Mouse (Mus musculus): ENCODE data around the gene Dhrs1.

The Dhrs1 gene

GRCm38 (mm10) chr14:55763166-55763565 lies 17.7 kb upstream of the Dhrs1 start:
- no peak for DNase-seq (ENCODE audit: low spot score in 2 of 2)

DNA sequence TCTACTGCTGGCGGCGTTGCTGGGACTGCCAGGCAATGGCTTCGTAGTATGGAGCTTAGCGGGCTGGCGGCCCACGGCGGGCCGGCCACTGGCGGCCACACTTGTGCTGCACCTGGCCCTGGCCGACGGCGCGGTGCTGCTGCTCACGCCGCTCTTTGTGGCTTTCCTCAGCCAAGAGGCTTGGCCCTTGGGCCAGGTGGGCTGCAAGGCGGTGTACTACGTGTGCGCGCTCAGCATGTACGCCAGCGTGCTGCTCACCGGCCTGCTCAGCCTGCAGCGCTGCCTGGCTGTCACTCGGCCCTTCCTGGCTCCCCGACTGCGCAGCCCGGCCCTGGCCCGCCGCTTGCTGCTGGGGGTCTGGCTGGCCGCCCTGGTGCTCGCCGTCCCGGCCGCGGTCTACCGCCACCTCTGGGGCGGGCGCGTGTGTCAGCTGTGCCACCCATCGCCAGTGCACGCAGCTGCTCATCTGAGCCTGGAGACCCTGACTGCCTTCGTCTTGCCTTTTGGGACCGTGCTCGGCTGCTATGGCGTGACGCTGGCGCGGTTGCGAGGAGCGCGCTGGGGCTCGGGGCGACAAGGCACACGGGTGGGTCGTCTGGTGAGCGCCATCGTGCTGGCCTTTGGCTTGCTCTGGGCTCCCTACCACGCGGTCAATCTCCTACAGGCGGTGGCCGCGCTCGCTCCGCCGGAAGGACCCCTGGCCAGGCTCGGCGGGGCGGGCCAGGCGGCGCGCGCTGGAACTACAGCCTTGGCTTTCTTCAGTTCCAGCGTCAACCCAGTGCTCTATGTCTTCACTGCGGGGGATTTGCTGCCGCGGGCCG lies 16.7 kb upstream of the Dhrs1 start:
- DNase-seq (ENCODE audit: low spot score in 2 of 2) = peak in 1 of 2 experiments; percentile 51

DNA sequence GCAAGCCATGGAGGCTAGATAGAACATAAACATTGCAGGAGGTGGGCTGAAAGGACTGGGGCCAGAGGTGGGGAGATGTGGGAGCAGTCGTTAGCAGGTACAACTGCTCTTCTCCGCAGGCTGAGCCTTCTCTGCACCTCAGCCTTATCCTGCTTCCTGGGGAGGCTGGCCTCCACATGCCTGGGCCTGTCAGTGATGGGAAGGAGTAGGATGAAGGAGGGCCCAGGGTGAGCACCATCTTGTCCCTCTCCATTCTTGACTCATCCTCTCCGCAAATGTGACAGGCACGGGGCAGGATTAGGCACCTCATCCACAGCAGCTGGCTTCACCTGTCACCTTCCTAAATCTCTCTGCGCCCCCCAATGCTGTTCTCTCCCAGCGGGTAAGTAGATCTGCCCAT lies 15.7 kb upstream of the Dhrs1 start, which contains the start of gene Ltb4r2:
Gene Ltb4r2 (plus strand): TSS at position 266 of the 400 bp plus-strand sequence.
- DNase-seq (ENCODE audit: low spot score in 2 of 2) = no peak

GRCm38 (mm10) chr14:55760156-55760555 lies 14.7 kb upstream of the Dhrs1 start:
- peak; percentile 78 to 88 for DNase-seq (ENCODE audit: low spot score in 2 of 2)

GRCm38 (mm10) chr14:55758363-55758784 lies 12.9 kb upstream of the Dhrs1 start, which contains the start of gene Cideb:
Cideb (minus strand) TSS chr14:55758458.
- DNase-seq (ENCODE audit: low spot score in 2 of 2) = no peak

DNA sequence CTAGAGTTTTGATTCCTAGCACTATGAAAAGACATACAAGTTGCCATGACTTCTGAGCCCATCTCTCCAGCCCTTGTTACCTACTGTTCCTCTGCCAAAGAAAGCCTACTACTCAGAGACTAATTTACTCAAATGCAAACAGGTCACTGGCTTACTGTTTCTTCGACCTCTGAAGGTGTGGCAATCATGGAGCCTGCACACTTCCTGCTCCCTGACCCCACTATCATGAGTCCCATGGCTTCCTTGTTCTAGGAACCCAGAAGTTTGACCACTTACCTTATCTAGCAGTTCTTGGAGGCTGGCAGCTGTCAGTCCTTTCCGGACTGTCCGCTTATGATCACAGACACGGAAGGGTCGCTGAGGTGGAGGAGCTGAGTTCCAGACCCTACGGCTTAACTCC lies 12.1 kb upstream of the Dhrs1 start:
- no peak for DNase-seq (ENCODE audit: low spot score in 2 of 2)

GRCm38 (mm10) chr14:55747051-55747847 lies 1.8 kb upstream of the Dhrs1 start:
- DNase-seq (ENCODE audit: low spot score in 2 of 2) = no peak

GRCm38 (mm10) chr14:55745861-55746237 lies 359 bp upstream of the Dhrs1 start:
- no peak for DNase-seq (ENCODE audit: low spot score in 2 of 2)

DNA sequence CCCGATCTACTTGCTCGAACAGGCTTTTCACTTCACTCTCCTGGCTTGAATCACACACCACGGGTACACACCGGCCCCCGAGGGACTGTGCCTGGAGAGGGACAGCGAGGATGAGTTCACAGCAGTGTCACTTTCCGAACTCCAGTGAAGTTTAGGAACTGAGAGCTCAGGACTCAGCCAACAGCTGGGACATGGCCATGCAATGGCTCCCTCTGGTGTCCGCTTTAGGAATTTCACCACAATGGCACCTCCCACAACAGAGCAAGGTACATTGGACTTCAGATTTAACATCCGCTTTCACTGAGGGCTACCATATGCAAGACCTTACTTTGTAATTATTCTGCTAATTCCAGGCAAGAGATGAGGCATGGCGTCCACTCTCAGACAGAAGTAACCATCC lies 1.8 kb downstream of the Dhrs1 start:
- peak; percentile 83 to 90 for DNase-seq (ENCODE audit: low spot score in 2 of 2)

- DNase-seq (ENCODE audit: low spot score in 2 of 2) = no peak
Measured at GRCm38 (mm10) chr14:55737086-55737687, 8.3 kb downstream of the Dhrs1 start.

DNA sequence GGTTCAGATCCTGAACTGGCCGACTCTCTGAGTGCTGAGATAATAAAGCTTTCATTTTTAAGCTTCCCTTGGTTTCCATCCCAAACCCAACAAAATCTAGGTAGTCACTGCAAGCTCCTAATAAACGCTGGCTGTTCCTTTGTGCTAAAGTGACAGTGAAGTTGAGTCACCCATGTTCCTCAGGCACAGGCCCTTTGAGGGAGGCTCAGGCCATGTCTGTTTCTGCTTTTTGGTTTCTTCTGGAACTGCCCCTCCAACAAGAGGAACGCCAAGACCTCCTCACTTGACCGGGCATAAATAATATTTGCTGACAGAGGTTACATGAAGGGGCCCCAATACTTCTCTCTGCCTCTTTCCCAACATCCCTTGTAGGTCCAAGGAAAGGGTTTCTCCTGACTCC lies 9.7 kb downstream of the Dhrs1 start:
- DNase-seq (ENCODE audit: low spot score in 2 of 2) = no peak

- DNase-seq (ENCODE audit: low spot score in 2 of 2) = no peak
Measured at GRCm38 (mm10) chr14:55735334-55735733, 10.2 kb downstream of the Dhrs1 start.

- DNase-seq (ENCODE audit: low spot score in 2 of 2) = no peak
Measured at GRCm38 (mm10) chr14:55734869-55735268, 10.6 kb downstream of the Dhrs1 start.

- DNase-seq (ENCODE audit: low spot score in 2 of 2) = no peak
Measured at GRCm38 (mm10) chr14:55733889-55734288, 11.6 kb downstream of the Dhrs1 start.

DNA sequence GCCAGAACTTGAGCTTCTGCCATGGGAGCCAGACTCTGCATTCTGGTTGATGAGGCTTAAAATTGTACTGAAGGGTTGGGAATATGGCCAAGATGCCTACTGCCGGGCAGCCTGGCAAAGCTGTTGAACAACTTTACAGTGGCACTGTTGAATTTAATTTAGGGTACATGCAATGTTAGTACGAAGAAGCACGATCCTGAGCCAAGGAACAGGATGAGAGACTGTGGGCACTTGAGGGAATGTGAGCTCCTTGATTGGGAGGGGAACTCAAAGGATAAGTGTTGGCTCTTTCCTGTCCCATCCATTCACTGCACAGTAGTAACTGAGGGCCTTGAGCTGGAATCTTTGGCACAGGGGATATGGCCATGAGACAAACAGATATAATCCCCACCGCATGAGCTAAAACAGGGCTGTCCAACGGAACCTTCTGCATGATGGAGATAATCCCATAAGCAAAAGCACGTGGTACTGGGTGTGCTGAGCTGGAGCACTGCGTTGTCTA lies 14.9 kb downstream of the Dhrs1 start:
- DNase-seq (ENCODE audit: low spot score in 2 of 2) = peak in 1 of 2 experiments; percentile 30

DNA sequence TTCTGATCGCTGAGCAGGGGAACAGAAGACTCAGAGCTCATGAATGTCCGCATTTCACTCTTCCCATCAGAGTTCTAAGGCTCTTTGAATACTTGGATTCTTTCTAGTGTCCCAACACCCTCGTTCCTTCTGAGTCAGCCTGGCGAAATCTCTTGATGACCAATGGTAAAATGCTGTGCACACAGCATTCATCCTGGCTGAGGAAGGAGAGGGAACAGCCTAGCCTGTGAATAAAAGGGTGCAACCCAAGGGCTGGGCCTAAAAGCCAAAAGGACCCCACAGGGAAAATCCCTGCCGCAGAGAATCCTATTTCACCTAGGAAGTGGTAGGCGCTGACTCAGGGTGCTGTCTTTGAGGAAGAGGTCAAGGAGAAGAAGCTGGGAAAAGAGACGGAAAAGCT lies 15.4 kb downstream of the Dhrs1 start:
- no peak for DNase-seq (ENCODE audit: low spot score in 2 of 2)

- DNase-seq (ENCODE audit: low spot score in 2 of 2) = no peak
Measured at GRCm38 (mm10) chr14:55727889-55728685, 17.4 kb downstream of the Dhrs1 start.

DNA sequence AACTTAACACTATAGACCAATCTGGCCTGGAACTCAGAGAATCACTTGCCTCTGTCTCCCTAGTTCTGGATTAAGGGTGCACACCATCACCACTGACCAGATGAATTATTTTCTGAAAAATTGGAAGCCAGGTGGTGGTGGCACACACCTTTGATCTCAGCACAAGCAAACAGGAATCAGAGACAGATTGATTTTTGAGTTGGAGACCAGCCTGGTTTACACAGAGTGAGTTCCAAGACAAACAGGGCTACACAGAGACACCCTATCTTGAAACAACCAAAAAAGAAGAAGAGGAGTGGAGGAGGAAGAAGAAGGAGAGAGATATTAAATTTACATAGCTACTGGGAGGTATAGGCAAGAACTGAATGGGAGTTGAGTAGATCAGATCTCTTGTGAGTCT lies 19.2 kb downstream of the Dhrs1 start:
- no peak for DNase-seq (ENCODE audit: low spot score in 2 of 2)

DNA sequence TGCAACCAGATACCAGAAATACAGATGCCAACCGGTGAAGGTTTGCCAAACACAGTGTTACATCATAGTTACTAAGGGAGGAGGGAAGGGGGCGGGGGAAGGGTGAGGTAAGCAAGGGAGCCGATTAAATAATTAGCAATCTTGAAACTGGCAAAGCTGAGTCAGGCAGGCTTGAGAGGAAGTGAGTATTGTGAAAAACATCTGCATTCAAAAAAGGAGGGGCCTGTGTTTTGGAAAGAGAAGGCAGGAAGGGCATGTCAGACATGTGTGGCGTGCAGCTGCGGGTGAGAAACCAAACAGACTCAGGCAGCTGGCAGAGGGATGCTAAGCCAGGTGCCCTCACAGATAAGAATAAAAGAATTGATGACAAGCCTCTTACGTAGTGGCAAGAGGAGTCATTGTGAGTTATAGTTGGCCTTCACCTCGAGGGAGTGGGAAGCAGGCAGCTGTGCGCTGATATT lies 21.0 kb downstream of the Dhrs1 start:
- DNase-seq (ENCODE audit: low spot score in 2 of 2) = no peak

DNA sequence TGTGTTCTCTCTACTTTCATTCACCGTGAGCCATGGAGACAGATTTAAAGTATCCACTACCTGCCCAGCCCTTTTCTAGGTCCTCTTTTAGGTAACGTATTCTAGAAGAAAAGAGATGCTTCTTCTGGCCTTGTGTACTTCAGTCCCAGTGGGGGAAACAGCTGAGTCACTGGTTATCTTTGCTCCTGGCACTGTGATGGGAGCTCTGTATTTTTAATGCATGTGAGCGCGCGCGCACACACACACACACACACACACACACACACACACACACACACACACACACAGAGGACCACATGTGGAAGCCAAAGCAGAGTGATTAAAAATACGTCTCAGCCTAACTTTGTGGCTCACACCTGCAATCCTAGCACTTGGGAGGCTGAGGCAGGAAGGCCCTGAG lies 22.1 kb downstream of the Dhrs1 start:
- no peak for DNase-seq (ENCODE audit: low spot score in 2 of 2)

DNA sequence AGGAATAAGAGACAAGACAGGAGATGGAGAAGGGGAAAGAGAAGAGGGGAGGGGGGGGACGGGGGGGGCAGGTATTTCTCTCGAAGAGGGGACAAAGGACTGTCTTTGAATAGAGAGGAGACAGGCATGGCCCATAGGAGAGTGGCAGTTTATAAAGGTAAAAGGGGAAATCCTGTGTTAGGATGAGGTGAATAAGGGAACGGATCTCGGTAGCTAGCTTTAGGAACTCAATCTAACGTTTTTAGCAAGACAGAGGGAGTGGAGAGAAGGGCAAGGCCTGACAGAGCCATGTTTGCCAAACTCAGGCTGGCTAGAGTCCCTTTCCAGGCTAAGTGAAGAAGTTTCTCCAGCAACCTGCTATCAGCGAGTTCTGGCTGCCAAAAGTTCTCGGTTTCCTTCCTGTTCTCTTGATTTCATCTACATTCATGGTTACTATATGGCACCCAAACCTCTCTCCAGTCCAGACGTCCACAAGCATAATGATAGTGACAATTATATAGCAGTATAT lies 23.0 kb downstream of the Dhrs1 start:
- DNase-seq (ENCODE audit: low spot score in 2 of 2) = no peak

All from cerebellum, postnatal 4 days (tissue).